Mouse (Mus musculus): ENCODE measurements around the gene Rpl22l1.

DNA sequence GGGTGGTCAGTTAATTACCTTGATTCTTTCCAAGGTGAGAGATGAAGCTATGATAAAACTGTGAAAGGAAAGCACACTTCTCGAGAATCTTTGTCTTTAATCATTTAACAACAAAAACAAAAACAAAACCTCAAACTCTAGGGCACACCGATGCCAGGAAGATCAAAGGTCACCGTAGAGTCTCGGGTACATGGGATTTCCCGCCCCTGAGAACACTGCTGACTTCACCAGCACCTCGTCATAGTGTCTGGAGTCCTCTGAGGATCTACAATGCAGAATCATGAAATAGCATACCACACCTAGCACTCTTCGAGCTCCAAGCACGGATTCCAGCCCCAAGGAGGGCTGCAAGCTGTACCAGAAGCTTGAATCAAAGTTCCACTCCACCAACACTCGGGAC, 24.7 kb upstream of the Rpl22l1 start:
- no peak for TF ChIP-seq POLR2A (IDR thresholded peaks at IDR 0.05; ENCODE audit: extremely low read depth, insufficient read depth, low read length)
- no peak for TF ChIP-seq CTCF (IDR thresholded peaks at IDR 0.05; ENCODE audit: low read depth, low read length)

Data from liver, adult 2 months (tissue).